Mouse (Mus musculus) small intestine, adult 2 months (tissue): ENCODE results near the gene Aifm3.

ENCODE experiments used
- CTCF ChIP-seq: fragments of 200-500 bp; IDR thresholded peaks from 2 replicates; pipeline ENCODE4 v1.5.1; 2012; ENCODE audit warnings: low read depth, mild to moderate bottlenecking, control low read depth, inconsistent platforms, low read length, moderate library complexity, mixed read lengths; ENCODE audit not compliant: insufficient replicate concordance, insufficient read length; ENCODE audit errors: extremely low read depth
- POLR2A ChIP-seq: fragments of 200-500 bp; IDR thresholded peaks from 2 replicates; pipeline ENCODE4 v1.6.1; 2012; ENCODE audit warnings: low read depth, mild to moderate bottlenecking, control low read depth, inconsistent platforms, low read length, moderate library complexity

DNA sequence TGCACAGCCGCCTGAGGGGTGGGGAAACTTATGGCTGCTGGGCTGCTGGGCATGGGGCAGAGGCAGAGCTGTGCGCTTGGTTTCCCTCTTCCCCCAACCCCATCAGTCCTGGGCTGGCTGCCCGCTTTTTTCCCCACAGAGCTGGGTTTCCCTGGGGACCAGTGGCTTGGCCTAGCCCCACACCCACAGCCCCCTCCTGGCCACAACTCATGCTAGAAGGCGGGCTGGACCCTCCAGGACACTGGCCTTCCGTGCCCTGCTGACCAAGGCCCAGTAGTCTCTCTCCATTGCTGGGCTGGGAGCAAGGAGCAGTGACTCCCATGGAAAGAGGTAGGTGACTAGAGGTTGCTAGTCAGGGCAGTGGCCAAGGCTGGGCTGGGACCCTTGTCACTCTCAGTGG, 1.7 kb downstream of the Aifm3 start:
- TF ChIP-seq CTCF (no peak), POLR2A (no peak)
